Mouse (Mus musculus) heart, embryonic 10.5 days (tissue): ENCODE measurements around the gene Galnt18. TPM values are rescaled to one million over a fixed set of nuclear protein-coding genes. Genes with fewer than 3 reads are reported as not detected.

ENCODE experiments used
- DNase-seq: peaks from one replicate; pipeline ENCODE4 v3.0.0-alpha.2; 2017; ENCODE audit warnings: low spot score
- H3K27ac ChIP-seq: fragments of 300-500 bp; sonication (generic); 2 replicates; pipeline ENCODE4 v1.5.1; 2016; ENCODE audit warnings: mild to moderate bottlenecking
- H3K27me3 ChIP-seq: fragments of 300-500 bp; sonication (generic); 2 replicates; pipeline ENCODE4 v1.6.1; 2016; ENCODE audit warnings: mild to moderate bottlenecking; ENCODE audit not compliant: poor library complexity, insufficient read depth, severe bottlenecking
- H3K36me3 ChIP-seq: fragments of 300-500 bp; sonication (generic); 2 replicates; pipeline ENCODE4 v1.6.1; 2016; ENCODE audit warnings: mild to moderate bottlenecking, moderate library complexity
- H3K4me1 ChIP-seq: fragments of 300-500 bp; sonication (generic); 2 replicates; pipeline ENCODE4 v1.6.1; 2016; ENCODE audit warnings: mild to moderate bottlenecking
- H3K4me3 ChIP-seq: fragments of 300-500 bp; sonication (generic); 2 replicates; pipeline ENCODE4 v1.5.1; 2016; ENCODE audit warnings: mild to moderate bottlenecking, moderate library complexity
- H3K9me3 ChIP-seq: fragments of 300-500 bp; sonication (generic); 2 replicates; pipeline ENCODE4 v1.6.1; 2016; ENCODE audit warnings: mild to moderate bottlenecking, moderate library complexity
- WGBS: fragments of 180-500 bp; shearing (Covaris S2); methylation state at CpG from one replicate; pipeline ENCODE4 v1.1.7; 2016; 5-methylcytosine and 5-hydroxymethylcytosine counted together
- polyA plus RNA-seq: library from polyadenylated mRNA; unstranded; fragments of >200 nt; fragmentation: Nextera tagmentation; extraction: Ambion mirVana; gene quantifications from 2 replicates; pipeline ENCODE4 v1.2.1, GENCODE M21; 2016

The Galnt18 gene
- polyA plus RNA-seq, 1 experiment from 2014 or later, result 5.4 TPM

GRCm38 (mm10) chr7:111724004-111724403, 55.8 kb downstream of the Galnt18 start:
- no peak overlapping the region for H3K4me3 ChIP-seq
- 78% methylated on average over 4 of the region's 4 CpGs for WGBS
- DNase-seq, result no peak
- H3K27me3 ChIP-seq, result no peaks in the 10 kb centered on the region
- no peaks in the 10 kb centered on the region for H3K9me3 ChIP-seq
- no peaks in the 10 kb centered on the region for H3K36me3 ChIP-seq
- H3K27ac ChIP-seq, result no peak overlapping the region; the same call in 1 of the 2 replicates
- H3K4me1 ChIP-seq, result peaks cover 21% of the 10 kb centered on the region

- H3K4me3 ChIP-seq, result no peak overlapping the region
- WGBS, result 78% methylated on average over 5 of the region's 5 CpGs
- H3K27me3 ChIP-seq, result no peaks in the 10 kb centered on the region
- DNase-seq, result no peak
- H3K36me3 ChIP-seq, result no peaks in the 10 kb centered on the region
- peaks cover 24% of the 10 kb centered on the region for H3K4me1 ChIP-seq
- peak overlapping the region; percentile 53; the same call in 1 of the 2 replicates for H3K27ac ChIP-seq
- H3K9me3 ChIP-seq, result no peaks in the 10 kb centered on the region
These were observed 58.5 kb downstream of the Galnt18 start for GRCm38 (mm10) chr7:111721308-111721698.

GRCm38 (mm10) chr7:111720511-111721307, 59.1 kb downstream of the Galnt18 start:
- Histone ChIP-seq H3K4me3 (no peak overlapping the region), H3K36me3 (no peaks in the 10 kb centered on the region), H3K9me3 (no peaks in the 10 kb centered on the region), H3K27ac (peak overlapping the region; percentile 72), H3K4me1 (peaks cover 24% of the 10 kb centered on the region), H3K27me3 (no peaks in the 10 kb centered on the region)
- DNase-seq, result no peak
- WGBS, result 73% methylated on average over 8 of the region's 8 CpGs

GRCm38 (mm10) chr7:111718900-111719299, 60.9 kb downstream of the Galnt18 start:
- Histone ChIP-seq H3K9me3 (no peaks in the 10 kb centered on the region), H3K4me3 (no peak overlapping the region)
- 52% methylated on average over 4 of the region's 4 CpGs for WGBS

DNA sequence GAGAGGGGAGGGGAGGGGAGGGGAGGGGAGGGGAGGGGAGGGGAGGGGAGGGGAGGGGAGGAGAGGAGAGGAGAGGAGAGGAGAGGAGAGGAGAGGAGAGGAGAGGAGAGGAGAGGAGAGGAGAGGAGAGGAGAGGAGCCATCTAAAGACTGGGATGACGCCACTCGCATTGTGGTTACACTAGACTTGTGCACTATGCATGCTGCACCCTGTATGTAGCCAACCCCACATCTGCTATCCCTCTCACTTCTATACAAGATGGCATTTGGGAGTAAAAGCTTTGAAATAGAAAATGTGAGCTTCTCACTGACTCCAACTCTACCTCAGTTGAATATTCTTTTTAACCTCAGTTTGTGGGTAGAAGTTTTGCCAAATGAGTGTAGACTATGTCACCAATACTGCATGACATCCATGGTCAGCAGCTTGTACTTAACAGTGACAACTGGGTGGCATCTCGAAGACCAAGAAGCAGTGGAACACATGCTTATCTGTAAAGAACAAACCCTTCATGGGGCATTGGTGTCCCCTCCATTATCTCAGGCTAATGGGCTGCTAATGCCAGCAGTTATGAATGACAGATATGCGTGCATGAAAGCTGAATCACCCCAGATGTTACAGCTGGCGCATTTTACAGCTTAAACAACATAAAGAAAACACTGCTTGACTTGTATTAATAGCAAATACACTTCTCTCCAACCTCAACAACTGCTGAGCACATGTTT, 65.0 kb downstream of the Galnt18 start:
- Histone ChIP-seq H3K27me3 (no peaks in the 10 kb centered on the region), H3K27ac (no peak overlapping the region), H3K36me3 (no peaks in the 10 kb centered on the region), H3K4me1 (peaks cover 17% of the 10 kb centered on the region), H3K4me3 (no peak overlapping the region), H3K9me3 (no peaks in the 10 kb centered on the region)
- DNase-seq, result no peak
- 77% methylated on average over 5 of the region's 5 CpGs for WGBS

More at GRCm38 (mm10) chr7:111718900-111719299, 60.9 kb downstream of the Galnt18 start:
- Histone ChIP-seq H3K4me1 (peaks cover 24% of the 10 kb centered on the region), H3K27ac (no peak overlapping the region), H3K27me3 (no peaks in the 10 kb centered on the region), H3K36me3 (no peaks in the 10 kb centered on the region)
- DNase-seq, result no peak

GRCm38 (mm10) chr7:111713828-111714600, 65.8 kb downstream of the Galnt18 start:
- H3K27me3 ChIP-seq, result no peaks in the 10 kb centered on the region
- H3K4me1 ChIP-seq, result peaks cover 17% of the 10 kb centered on the region; the same call in 1 of the 2 replicates
- H3K4me3 ChIP-seq, result no peak overlapping the region
- WGBS, result 59% methylated on average over 3 of the region's 3 CpGs
- no peak for DNase-seq
- H3K27ac ChIP-seq, result no peak overlapping the region
- H3K9me3 ChIP-seq, result no peaks in the 10 kb centered on the region
- H3K36me3 ChIP-seq, result no peaks in the 10 kb centered on the region

DNA sequence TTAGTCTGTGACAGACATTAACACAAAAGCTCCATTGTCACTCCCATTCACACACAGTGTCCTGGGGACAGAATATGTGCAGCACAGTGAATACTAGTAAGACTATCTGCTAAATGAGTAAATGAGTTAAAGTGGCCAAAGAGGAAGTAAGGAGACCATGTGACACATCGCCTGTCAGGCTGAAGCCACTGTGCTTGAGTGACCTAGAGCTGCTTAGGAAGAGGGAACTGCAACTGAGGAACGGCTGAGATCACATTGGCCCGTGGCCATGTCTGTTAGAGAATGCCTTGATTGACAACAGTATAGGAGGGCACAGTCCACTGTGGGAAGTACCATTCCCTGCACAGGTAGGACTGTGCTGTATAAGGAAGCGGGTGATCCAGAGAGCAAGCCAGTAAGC, 67.0 kb downstream of the Galnt18 start:
- WGBS, result 74% methylated on average over 4 of the region's 4 CpGs
- H3K36me3 ChIP-seq, result no peaks in the 10 kb centered on the region
- H3K27ac ChIP-seq, result no peak overlapping the region
- DNase-seq, result no peak
- no peaks in the 10 kb centered on the region for H3K27me3 ChIP-seq
- no peak overlapping the region for H3K4me3 ChIP-seq
- H3K4me1 ChIP-seq, result peaks cover 15% of the 10 kb centered on the region; the same call in 1 of the 2 replicates
- H3K9me3 ChIP-seq, result no peaks in the 10 kb centered on the region

DNA sequence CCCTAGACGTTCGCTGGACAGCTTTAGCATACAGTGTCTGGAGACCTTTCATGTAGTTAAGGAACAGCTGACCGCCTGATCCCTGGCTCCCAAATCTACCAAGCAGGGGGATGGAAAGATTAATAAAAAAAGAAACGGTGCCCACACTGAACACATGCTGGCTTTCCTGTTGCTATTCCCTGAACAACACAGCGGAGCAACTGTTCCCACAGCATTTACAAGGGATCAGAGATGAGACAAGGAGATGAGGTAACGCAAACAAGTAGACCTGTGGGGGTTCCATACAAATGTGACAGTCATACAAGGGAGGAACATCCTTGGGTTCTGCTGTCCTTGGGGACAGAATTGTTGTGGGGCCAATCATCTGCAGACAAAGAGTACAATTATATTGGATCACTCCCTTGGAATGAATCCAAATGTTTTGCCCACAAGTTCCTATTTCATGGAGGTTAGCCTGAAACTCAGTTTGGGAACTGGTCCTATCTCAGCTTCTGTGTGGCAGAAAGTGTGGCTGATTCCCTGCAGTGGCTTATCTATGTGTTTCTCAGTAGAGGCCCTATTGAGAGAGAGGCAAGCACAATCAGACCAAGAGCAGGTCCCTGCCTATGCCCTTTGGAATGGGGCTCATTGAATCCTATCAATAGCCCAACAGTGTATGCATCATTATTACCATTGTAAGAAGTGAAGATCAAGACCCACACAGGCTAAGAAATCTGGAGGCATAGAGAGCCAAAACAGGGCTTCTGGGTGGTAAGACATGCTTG, 68.5 kb downstream of the Galnt18 start:
- H3K9me3 ChIP-seq, result no peaks in the 10 kb centered on the region
- H3K27me3 ChIP-seq, result no peaks in the 10 kb centered on the region
- no peak for DNase-seq
- WGBS, result 78% methylated on average over 6 of the region's 6 CpGs
- H3K36me3 ChIP-seq, result no peaks in the 10 kb centered on the region
- H3K4me1 ChIP-seq, result peaks cover 14% of the 10 kb centered on the region; the same call in 1 of the 2 replicates
- H3K27ac ChIP-seq, result peak overlapping the region; percentile 36
- H3K4me3 ChIP-seq, result no peak overlapping the region

DNA sequence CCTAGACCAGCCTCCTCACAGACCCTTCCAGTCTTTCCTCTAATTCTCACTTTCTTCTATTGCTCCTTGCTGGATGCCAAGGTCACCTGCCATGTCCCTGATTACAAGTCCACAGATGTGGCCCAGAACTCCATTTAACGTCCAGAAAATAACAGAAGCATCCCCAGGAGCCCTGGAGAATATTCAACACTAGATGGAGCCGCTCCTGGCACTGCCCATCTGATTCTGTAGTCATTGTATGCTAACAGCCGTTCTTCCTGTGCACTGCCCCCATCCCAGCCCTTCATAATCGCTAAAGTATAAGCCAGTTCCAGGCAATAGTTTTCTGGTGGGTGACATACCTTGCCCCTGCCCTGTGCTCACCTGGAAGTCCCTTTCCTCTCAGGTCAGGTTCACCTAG, 69.5 kb downstream of the Galnt18 start:
- Histone ChIP-seq H3K36me3 (no peaks in the 10 kb centered on the region), H3K27me3 (no peaks in the 10 kb centered on the region), H3K4me3 (no peak overlapping the region), H3K9me3 (no peaks in the 10 kb centered on the region), H3K4me1 (peaks cover 14% of the 10 kb centered on the region; the same call in 1 of the 2 replicates), H3K27ac (peak overlapping the region; percentile 36)
- no peak for DNase-seq
- 50% methylated on average over 4 of the region's 4 CpGs for WGBS

- Histone ChIP-seq H3K36me3 (no peaks in the 10 kb centered on the region), H3K4me1 (peaks cover 14% of the 10 kb centered on the region; the same call in 1 of the 2 replicates), H3K27ac (no peak overlapping the region), H3K4me3 (no peak overlapping the region), H3K27me3 (no peaks in the 10 kb centered on the region), H3K9me3 (no peaks in the 10 kb centered on the region)
- WGBS, result 57% methylated on average over 1 of the region's 1 CpGs
- no peak for DNase-seq
These were observed 71.2 kb downstream of the Galnt18 start for GRCm38 (mm10) chr7:111708563-111708962.

GRCm38 (mm10) chr7:111702961-111703360, 76.8 kb downstream of the Galnt18 start:
- 83% methylated on average over 2 of the region's 2 CpGs for WGBS

GRCm38 (mm10) chr7:111701788-111702187, 78.0 kb downstream of the Galnt18 start:
- H3K9me3 ChIP-seq, result no peaks in the 10 kb centered on the region
- no peak overlapping the region for H3K27ac ChIP-seq
- no peak for DNase-seq
- no peaks in the 10 kb centered on the region for H3K27me3 ChIP-seq
- no peak overlapping the region for H3K4me3 ChIP-seq
- peaks cover 12% of the 10 kb centered on the region; the same call in 1 of the 2 replicates for H3K4me1 ChIP-seq
- no peaks in the 10 kb centered on the region for H3K36me3 ChIP-seq

More at GRCm38 (mm10) chr7:111702961-111703360, 76.8 kb downstream of the Galnt18 start:
- no peak for DNase-seq
- Histone ChIP-seq H3K4me3 (no peak overlapping the region), H3K9me3 (no peaks in the 10 kb centered on the region), H3K4me1 (peaks cover 12% of the 10 kb centered on the region; the same call in 1 of the 2 replicates), H3K27ac (no peak overlapping the region), H3K36me3 (no peaks in the 10 kb centered on the region), H3K27me3 (no peaks in the 10 kb centered on the region)
